Mouse (Mus musculus): ENCODE measurements around the gene Suclg2. TPM values are rescaled to one million over a fixed set of nuclear protein-coding genes. Genes with fewer than 3 reads are reported as not detected.

The Suclg2 gene
- polyA plus RNA-seq, 1 experiment from 2014 or later = 63.4 TPM

DNA sequence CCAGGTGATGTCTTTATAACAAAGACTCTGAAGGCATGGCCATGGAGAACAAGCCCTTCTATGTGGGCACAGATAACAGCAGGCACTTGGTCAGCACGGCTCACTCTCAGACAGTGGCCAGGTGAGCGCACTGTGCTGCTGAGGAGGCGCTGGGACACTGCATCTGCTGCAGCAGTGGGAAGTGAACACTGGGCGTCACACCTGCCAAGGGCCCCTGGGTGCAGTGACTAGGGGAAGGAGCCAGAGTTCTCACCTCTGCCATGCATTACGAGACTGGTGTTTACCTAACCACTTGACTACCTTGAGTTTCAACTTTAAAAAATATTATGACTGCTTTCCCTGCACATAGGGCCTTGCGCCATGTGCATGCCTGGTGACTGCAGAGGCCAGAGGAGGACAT is 238.8 kb downstream of the Suclg2 start:
- Histone ChIP-seq H3K36me3 (replicated peaks) (peaks cover 8% of the 10 kb centered on the region), H3K27me3 (ENCODE audit: poor library complexity, severe bottlenecking) (no peaks in the 10 kb centered on the region), H3K9me3 (peaks cover 5% of the 10 kb centered on the region), H3K4me3 (no peak overlapping the region), H3K27ac (no peak overlapping the region), H3K4me1 (peaks cover 6% of the 10 kb centered on the region; the same call in 1 of the 2 replicates)
- DNase-seq (ENCODE audit: extremely low spot score, low spot score) = no peak
- 99% methylated on average over 6 of the region's 6 CpGs for WGBS

DNA sequence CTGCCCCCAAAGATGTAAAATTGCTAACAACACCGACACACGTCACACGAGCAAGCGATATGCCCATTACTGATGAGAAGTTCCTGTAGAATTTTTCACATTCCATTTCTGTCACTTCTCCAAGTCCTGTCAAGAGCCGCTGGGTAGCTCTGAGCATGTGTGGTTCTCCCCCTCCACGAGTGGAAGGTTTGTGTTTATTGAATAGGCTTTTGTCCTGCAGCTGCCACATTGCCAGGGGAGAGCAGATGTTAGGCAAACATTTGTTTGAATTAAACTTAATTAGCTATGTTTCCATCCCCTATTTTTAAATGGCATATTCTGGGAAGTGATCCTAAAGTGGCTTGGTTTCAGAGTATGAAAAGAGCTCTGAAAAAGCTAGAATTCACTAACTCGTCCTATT is 249.1 kb downstream of the Suclg2 start:
- H3K4me3 ChIP-seq = no peak overlapping the region
- H3K27me3 ChIP-seq (ENCODE audit: poor library complexity, severe bottlenecking) = no peaks in the 10 kb centered on the region
- H3K36me3 ChIP-seq (replicated peaks) = peaks cover 4% of the 10 kb centered on the region
- peaks cover 6% of the 10 kb centered on the region for H3K4me1 ChIP-seq
- WGBS = 68% methylated on average over 7 of the region's 7 CpGs
- DNase-seq (ENCODE audit: extremely low spot score, low spot score) = no peak
- no peak overlapping the region for H3K27ac ChIP-seq
- H3K9me3 ChIP-seq = no peaks in the 10 kb centered on the region

DNA sequence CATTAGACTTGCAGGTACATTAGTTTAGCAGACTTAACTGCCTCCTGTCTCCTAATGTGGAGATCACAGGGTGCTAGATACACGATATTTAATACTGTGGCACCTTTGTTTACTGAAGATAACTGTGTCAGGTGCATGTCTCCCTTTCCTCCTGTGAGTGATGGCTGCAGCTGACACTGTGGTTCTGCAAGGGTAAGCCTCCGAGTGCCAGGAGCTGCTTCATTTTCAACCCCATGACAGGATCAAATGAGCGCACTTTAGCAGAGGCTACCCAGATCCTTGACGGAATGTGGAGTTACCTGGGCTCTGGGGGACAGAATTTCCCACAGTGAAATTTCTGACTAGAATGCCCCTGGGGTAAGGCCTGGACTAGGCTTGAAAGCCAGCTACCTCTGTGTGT is 253.3 kb downstream of the Suclg2 start:
- H3K4me1 ChIP-seq = peaks cover 10% of the 10 kb centered on the region
- H3K4me3 ChIP-seq = no peak overlapping the region
- no peaks in the 10 kb centered on the region for H3K27me3 ChIP-seq (ENCODE audit: poor library complexity, severe bottlenecking)
- DNase-seq (ENCODE audit: extremely low spot score, low spot score) = no peak
- H3K9me3 ChIP-seq = no peaks in the 10 kb centered on the region
- WGBS = 86% methylated on average over 4 of the region's 4 CpGs
- H3K36me3 ChIP-seq (replicated peaks) = no peaks in the 10 kb centered on the region
- no peak overlapping the region for H3K27ac ChIP-seq

DNA sequence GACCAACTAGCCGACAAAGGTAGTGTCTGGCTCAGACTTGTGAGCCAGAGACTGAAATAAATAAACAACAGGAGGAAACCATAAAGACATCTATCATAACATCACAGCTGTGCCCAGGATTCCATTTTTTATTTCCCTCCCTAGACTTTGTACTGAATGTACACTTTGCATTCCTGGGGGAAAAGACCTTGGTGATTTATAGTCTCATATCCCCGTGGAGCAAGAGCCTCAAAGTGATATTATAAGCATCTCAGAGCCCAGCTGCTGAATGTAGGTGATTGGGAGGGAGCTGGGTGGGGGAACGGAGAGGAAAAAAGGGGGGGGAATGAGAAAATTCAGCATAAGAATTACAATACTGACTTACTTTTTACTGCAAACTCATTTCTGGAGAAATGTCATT is 259.2 kb downstream of the Suclg2 start:
- Histone ChIP-seq H3K27ac (no peak overlapping the region), H3K4me1 (0 out of 2 replicates have a peak, but pooled peaks cover 4% of the 10 kb centered on the region), H3K36me3 (replicated peaks) (no peaks in the 10 kb centered on the region), H3K4me3 (no peak overlapping the region), H3K9me3 (no peaks in the 10 kb centered on the region), H3K27me3 (ENCODE audit: poor library complexity, severe bottlenecking) (no peaks in the 10 kb centered on the region)
- WGBS = 84% methylated on average over 3 of the region's 3 CpGs
- DNase-seq (ENCODE audit: extremely low spot score, low spot score) = no peak

DNA sequence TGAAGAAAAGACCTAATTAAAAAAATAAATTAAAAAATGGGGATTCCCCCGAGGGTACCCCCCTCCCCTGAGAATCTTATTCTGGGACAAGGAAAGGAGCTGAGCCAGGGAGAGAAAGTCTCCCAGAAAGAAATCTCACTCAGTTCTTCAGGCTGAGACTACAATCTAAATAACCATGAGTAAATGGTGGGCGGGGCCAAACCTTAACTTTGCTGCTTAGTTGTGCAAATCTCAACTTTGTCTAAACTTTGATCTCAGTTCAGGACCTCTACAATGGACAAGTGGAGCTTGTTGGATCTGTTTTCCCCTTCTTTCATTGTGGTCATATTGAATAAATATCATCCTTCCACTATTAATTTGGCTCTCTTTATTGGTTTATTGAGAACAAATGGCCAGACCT is 272.4 kb downstream of the Suclg2 start:
- no peak for DNase-seq (ENCODE audit: extremely low spot score, low spot score)
- no peaks in the 10 kb centered on the region for H3K36me3 ChIP-seq (replicated peaks)
- no peak overlapping the region for H3K27ac ChIP-seq
- H3K9me3 ChIP-seq = no peaks in the 10 kb centered on the region; the same call in 1 of the 2 replicates
- no peak overlapping the region for H3K4me3 ChIP-seq
- H3K27me3 ChIP-seq (ENCODE audit: poor library complexity, severe bottlenecking) = no peaks in the 10 kb centered on the region
- H3K4me1 ChIP-seq = no peaks in the 10 kb centered on the region
- WGBS = 83% methylated on average over 2 of the region's 2 CpGs

DNA sequence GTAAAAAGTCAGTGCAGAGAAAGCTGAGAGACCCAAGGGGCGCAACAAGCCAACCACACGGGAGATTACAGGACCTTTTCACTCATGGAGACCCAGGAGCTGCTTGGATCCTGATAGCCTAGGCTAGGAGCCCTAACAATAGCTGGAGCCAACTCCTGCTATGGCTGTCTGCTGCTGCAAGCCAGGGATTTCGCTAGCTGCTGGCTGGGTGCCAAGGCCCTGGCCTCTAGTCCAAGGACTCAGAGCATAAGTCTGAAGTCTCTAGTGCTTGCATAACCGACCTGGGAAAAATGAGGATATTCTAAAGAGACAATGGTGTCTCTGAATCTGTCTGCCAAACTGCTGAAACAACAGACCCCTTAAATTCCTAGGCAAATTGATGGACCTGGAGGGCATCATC is 273.6 kb downstream of the Suclg2 start:
- no peaks in the 10 kb centered on the region for H3K27me3 ChIP-seq (ENCODE audit: poor library complexity, severe bottlenecking)
- no peaks in the 10 kb centered on the region; the same call in 1 of the 2 replicates for H3K9me3 ChIP-seq
- no peak overlapping the region for H3K4me3 ChIP-seq
- no peaks in the 10 kb centered on the region for H3K4me1 ChIP-seq
- H3K27ac ChIP-seq = no peak overlapping the region
- DNase-seq (ENCODE audit: extremely low spot score, low spot score) = no peak
- WGBS = 86% methylated on average over 4 of the region's 4 CpGs
- H3K36me3 ChIP-seq (replicated peaks) = no peaks in the 10 kb centered on the region
